Mouse (Mus musculus) midbrain, embryonic 13.5 days (tissue): ENCODE measurements at regions not wholly inside any gene's neighbourhood (a gene's known extent, or its start where the extent isn't known, plus 50 kb on each side); places are given as distances from the start of the nearest gene placed in this dataset.

Experiments
- ATAC-seq: fragments of 200-750 bp; cut with Nextera tagmentation; 2 replicates; pipeline ENCODE4 v1.8.0; 2017; ENCODE audit warnings: mild to moderate bottlenecking, moderate TSS enrichment, moderate library complexity
- H3K27ac ChIP-seq: fragments of 300-500 bp; sonication (generic); 2 replicates; pipeline ENCODE4 v1.5.1; 2015; ENCODE audit warnings: inconsistent platforms, mild to moderate bottlenecking, moderate library complexity
- H3K27me3 ChIP-seq: fragments of 300-500 bp; sonication (generic); 2 replicates; pipeline ENCODE4 v1.6.1; 2015; ENCODE audit warnings: mild to moderate bottlenecking, inconsistent platforms
- H3K36me3 ChIP-seq: fragments of 300-500 bp; sonication (generic); 2 replicates; pipeline ENCODE4 v1.6.1; 2015; ENCODE audit warnings: mild to moderate bottlenecking, inconsistent platforms
- H3K4me1 ChIP-seq: fragments of 300-500 bp; sonication (generic); replicated peaks from 2 replicates; pipeline ENCODE4 v1.6.1; 2015; ENCODE audit warnings: inconsistent platforms
- H3K4me2 ChIP-seq: fragments of 300-500 bp; sonication (generic); replicated peaks from 2 replicates; pipeline ENCODE4 v1.6.1; 2015; ENCODE audit warnings: moderate library complexity, mild to moderate bottlenecking, inconsistent platforms
- H3K4me3 ChIP-seq: fragments of 300-500 bp; sonication (generic); replicated peaks from 2 replicates; pipeline ENCODE4 v1.5.1; 2015; ENCODE audit warnings: mild to moderate bottlenecking, inconsistent platforms
- H3K9ac ChIP-seq: fragments of 300-500 bp; sonication (generic); replicated peaks from 2 replicates; pipeline ENCODE4 v1.6.1; 2015; ENCODE audit warnings: mild to moderate bottlenecking, inconsistent platforms
- H3K9me3 ChIP-seq: fragments of 300-500 bp; sonication (generic); 2 replicates; pipeline ENCODE4 v1.6.1; 2016; ENCODE audit warnings: mild to moderate bottlenecking, inconsistent platforms
- WGBS: fragments of 180-500 bp; shearing (Covaris S2); methylation state at CpG from one replicate; pipeline ENCODE4 v1.1.7; 2015; 5-methylcytosine and 5-hydroxymethylcytosine counted together

DNA sequence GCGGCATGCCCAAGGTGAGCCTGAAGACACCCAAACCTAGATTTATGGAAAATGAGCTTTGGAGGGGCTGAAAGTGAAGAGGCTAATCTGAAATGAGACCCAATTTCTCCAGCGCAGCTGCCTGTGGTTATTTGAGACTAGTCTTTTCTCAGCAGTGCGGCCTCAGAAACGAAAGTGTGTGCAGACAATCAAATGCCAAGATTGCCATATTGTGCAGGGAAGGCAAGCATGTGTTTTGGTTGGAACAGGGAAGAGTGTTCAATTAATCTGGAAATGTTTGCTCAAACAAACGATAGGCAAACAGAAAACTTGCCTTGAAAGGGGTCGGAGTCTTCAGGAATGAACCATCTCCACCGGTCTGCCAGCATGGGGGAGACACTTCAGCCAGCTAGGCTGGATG, 178.2 kb upstream of the Mast4 start:
- 82% methylated on average over 7 of the region's 7 CpGs for WGBS
- Histone ChIP-seq H3K4me3 (no peak overlapping the region), H3K9ac (no peak overlapping the region), H3K27me3 (no peaks in the 10 kb centered on the region), H3K4me2 (no peak overlapping the region), H3K4me1 (no peaks in the 10 kb centered on the region), H3K9me3 (peaks cover 2% of the 10 kb centered on the region; the same call in 1 of the 2 replicates), H3K27ac (no peak overlapping the region), H3K36me3 (no peaks in the 10 kb centered on the region)
- no peak for ATAC-seq

DNA sequence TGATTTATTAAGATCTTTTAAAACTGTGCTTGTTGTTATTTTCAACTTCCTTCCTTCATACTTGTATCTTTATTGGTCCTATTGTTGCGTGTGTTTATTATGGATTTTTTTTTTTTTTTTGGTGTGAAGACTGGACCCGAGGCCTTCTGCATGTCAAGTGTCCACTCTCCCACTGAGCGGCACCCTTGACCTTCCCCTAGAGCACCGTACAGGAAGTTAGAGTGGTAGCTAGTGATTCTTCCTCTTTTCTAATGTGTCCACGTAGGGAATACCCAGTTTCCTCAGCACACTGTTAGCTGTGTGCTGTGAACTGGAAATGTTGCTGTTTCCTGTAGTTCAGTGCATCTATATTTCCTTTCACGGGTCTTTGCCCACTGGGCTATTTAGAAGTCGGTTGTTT, 170.7 kb upstream of the Mast4 start:
- no peak overlapping the region for H3K27ac ChIP-seq
- no peaks in the 10 kb centered on the region for H3K36me3 ChIP-seq
- WGBS: 82% methylated on average over 7 of the region's 7 CpGs
- H3K9me3 ChIP-seq: peaks cover 1% of the 10 kb centered on the region; the same call in 1 of the 2 replicates
- no peak overlapping the region for H3K4me2 ChIP-seq
- H3K4me1 ChIP-seq: no peaks in the 10 kb centered on the region
- no peak for ATAC-seq
- H3K9ac ChIP-seq: no peak overlapping the region
- H3K4me3 ChIP-seq: no peak overlapping the region
- no peaks in the 10 kb centered on the region for H3K27me3 ChIP-seq

DNA sequence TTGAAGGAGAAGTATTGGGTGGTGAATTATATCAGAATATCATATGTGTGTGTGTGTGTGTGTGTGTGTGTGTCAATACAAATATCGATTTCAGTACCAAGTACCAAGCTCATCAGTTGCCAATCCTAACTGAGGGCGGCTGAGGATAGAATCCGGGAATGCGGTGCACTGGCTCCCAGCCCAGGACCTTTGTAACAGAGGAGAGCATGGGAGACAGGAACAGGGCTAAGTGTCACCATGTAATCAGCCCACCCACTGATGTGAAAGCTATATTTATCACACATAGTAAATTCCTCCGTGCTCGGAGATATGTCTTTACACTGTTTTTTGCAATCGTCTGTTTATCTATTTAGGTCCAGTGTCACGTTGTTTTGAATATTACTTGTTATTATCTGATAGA, 165.1 kb upstream of the Mast4 start:
- Histone ChIP-seq H3K4me2 (no peak overlapping the region), H3K9ac (no peak overlapping the region), H3K9me3 (no peaks in the 10 kb centered on the region), H3K4me3 (no peak overlapping the region), H3K27me3 (no peaks in the 10 kb centered on the region), H3K36me3 (no peaks in the 10 kb centered on the region), H3K27ac (no peak overlapping the region), H3K4me1 (no peaks in the 10 kb centered on the region)
- WGBS: 91% methylated on average over 8 of the region's 8 CpGs
- no peak for ATAC-seq

DNA sequence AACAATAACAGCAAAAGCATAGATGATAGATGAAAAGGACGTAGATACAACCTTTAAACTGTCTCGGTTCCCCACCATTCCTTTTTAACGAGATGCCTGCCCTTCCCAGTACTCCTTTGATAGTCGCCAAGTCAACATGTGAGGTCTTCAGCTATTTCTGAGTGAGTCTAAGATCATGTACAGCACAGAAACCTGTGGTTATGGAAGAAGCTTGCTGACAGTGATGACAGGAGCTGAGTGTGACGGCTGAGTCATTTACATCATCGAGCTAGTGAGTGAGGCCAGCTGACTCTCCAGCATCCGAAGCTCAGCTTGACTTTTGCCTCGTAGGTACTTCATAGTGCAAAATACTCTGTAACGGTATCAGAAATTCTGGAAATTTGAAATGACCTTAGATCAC, 160.1 kb upstream of the Mast4 start:
- Histone ChIP-seq H3K36me3 (no peaks in the 10 kb centered on the region), H3K9me3 (no peaks in the 10 kb centered on the region), H3K4me1 (peaks cover 12% of the 10 kb centered on the region), H3K4me2 (no peak overlapping the region), H3K27ac (no peak overlapping the region), H3K9ac (no peak overlapping the region), H3K27me3 (no peaks in the 10 kb centered on the region), H3K4me3 (no peak overlapping the region)
- WGBS: 87% methylated on average over 9 of the region's 9 CpGs
- no peak for ATAC-seq

DNA sequence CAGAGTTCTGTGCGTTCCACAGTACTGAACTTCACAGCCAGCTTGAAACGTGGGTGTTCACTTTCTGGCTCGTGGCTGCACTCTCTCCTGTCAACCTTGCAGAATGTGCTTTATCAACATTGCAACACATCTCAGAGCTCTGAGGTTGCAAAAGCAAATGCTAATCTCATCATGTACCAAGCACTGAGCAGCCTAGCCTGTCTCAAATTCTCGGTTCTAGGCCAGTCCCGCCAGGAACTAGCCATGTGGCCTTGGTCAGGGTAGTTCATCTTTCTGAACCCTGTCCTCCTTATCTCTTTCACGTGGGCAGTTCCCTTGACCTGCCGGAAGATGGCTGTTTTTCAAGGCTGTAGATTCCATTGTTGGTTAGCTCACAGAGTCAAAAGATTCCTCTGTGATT, 159.3 kb upstream of the Mast4 start:
- no peak overlapping the region for H3K9ac ChIP-seq
- H3K27ac ChIP-seq: no peak overlapping the region
- H3K9me3 ChIP-seq: no peaks in the 10 kb centered on the region
- H3K27me3 ChIP-seq: no peaks in the 10 kb centered on the region
- peaks cover 12% of the 10 kb centered on the region for H3K4me1 ChIP-seq
- WGBS: 89% methylated on average over 7 of the region's 7 CpGs
- ATAC-seq: no peak
- H3K36me3 ChIP-seq: no peaks in the 10 kb centered on the region
- no peak overlapping the region for H3K4me3 ChIP-seq
- no peak overlapping the region for H3K4me2 ChIP-seq

DNA sequence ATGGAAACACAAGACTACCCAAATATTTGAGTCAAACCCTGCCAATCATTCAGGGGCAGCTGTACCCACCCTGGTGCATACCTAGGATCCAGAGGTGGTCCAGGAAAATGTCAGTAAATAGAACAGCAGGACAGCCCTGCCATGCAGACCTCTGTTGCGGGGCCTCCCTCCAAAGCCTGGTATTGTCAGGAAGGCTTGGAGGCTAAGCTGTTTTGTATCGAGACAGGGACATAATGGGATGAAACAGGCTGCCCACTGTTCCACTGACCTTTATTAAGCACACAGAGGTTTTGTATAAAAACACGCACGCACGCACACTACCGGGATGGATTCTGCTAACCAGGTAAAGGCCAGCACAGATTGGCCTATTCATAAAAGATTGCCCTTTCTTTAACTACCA, 155.8 kb upstream of the Mast4 start:
- WGBS: 14% methylated on average over 6 of the region's 6 CpGs

DNA sequence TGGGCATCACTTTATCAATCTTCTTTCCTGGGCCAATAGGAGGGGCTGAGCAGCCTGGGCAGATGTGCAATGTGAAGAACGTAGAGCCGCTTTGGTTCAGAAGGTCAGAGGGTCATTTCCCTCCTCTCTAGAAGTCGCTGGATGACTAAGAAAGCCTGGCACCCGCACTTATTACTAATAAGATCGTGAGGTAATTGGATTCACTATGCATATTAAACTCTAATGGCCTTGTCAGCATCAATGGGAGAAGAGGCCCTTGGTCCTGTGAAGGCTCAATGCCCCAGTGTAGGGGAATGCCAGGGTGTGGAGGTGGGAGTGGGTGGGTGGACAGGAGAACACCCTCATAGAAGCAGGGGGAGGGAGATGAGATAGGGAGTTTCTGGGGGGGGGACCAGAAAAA, 149.8 kb upstream of the Mast4 start:
- H3K9ac ChIP-seq: no peak overlapping the region
- H3K4me3 ChIP-seq: no peak overlapping the region
- H3K4me1 ChIP-seq: no peaks in the 10 kb centered on the region
- 41% methylated on average over 5 of the region's 5 CpGs for WGBS
- H3K9me3 ChIP-seq: no peaks in the 10 kb centered on the region
- no peak overlapping the region for H3K4me2 ChIP-seq
- no peaks in the 10 kb centered on the region for H3K36me3 ChIP-seq
- ATAC-seq: no peak
- no peaks in the 10 kb centered on the region for H3K27me3 ChIP-seq
- no peak overlapping the region for H3K27ac ChIP-seq

More for the DNA sequence above, 155.8 kb upstream of the Mast4 start:
- no peak for ATAC-seq
- no peaks in the 10 kb centered on the region for H3K36me3 ChIP-seq
- no peaks in the 10 kb centered on the region for H3K27me3 ChIP-seq
- no peaks in the 10 kb centered on the region for H3K9me3 ChIP-seq
- peaks cover 12% of the 10 kb centered on the region for H3K4me1 ChIP-seq
- H3K9ac ChIP-seq: no peak overlapping the region
- H3K27ac ChIP-seq: no peak overlapping the region
- H3K4me3 ChIP-seq: no peak overlapping the region
- H3K4me2 ChIP-seq: no peak overlapping the region

DNA sequence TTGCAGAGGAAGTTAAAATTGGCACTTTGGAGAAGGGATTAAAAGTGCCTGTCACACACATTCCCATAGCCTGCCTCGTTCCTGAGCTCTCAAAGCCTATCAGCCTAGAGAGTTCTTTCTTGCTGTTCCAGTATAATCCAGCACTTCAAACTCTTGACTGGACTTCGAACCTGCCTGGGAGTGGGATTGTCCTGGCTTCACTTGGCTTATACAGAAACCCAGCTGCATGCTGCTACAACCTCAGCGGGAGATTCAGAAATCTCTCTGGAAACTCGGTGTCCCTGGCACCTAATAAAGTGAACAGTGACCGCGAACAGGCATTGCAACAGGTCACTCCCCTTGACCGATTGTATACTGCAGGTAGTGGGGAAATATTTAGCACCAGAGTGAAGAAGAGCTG, 149.1 kb upstream of the Mast4 start:
- Histone ChIP-seq H3K4me1 (no peaks in the 10 kb centered on the region), H3K27me3 (no peaks in the 10 kb centered on the region), H3K9ac (no peak overlapping the region), H3K9me3 (no peaks in the 10 kb centered on the region), H3K4me2 (no peak overlapping the region), H3K27ac (no peak overlapping the region), H3K36me3 (no peaks in the 10 kb centered on the region), H3K4me3 (no peak overlapping the region)
- 72% methylated on average over 7 of the region's 7 CpGs for WGBS
- no peak for ATAC-seq

DNA sequence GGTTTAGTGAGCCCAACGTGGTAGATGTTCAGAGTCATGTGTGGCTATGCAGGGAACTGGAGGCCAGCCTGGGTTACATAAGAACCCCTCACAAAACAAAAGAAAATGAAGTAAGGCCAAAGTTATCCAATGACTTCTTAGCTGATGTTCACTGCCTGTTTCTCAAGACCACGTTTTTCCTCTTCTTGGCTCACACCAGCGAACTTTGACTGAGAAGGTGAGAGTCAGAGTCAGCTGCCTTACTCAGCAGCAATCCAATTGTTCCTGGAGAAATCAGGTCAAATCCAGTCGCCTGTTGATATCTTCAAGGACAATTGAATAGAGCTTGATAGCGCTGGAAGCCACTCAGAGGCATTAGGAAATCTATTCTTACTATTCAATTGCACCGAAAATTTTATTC, 142.0 kb upstream of the Mast4 start:
- Histone ChIP-seq H3K9ac (no peak overlapping the region), H3K4me3 (no peak overlapping the region), H3K36me3 (no peaks in the 10 kb centered on the region), H3K27me3 (no peaks in the 10 kb centered on the region), H3K4me2 (no peak overlapping the region), H3K4me1 (no peaks in the 10 kb centered on the region), H3K9me3 (no peaks in the 10 kb centered on the region), H3K27ac (no peak overlapping the region)
- ATAC-seq: no peak
- WGBS: 88% methylated on average over 6 of the region's 6 CpGs

DNA sequence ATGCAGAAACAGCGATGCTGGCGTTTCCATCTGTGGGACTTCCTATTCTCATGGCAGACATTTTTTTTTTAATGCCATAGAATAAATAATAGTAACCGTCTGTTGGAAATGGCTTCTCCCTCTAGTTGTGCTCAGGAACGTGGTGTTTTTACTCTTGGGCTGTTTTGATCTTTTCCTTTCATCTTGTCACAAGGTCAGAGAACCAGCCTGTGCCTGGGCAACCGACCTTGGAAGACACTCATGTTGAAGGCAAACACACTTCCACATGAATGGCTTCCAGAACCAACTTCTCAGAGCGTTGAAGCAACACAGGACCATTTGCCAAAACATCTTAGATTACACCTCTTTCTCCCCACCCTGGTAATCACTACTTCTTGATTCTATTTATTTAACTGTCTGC, 137.9 kb upstream of the Mast4 start:
- H3K27ac ChIP-seq: no peak overlapping the region
- no peaks in the 10 kb centered on the region for H3K36me3 ChIP-seq
- H3K4me1 ChIP-seq: no peaks in the 10 kb centered on the region
- no peak overlapping the region for H3K9ac ChIP-seq
- H3K4me2 ChIP-seq: no peak overlapping the region
- ATAC-seq: no peak
- no peaks in the 10 kb centered on the region for H3K27me3 ChIP-seq
- H3K9me3 ChIP-seq: no peaks in the 10 kb centered on the region
- H3K4me3 ChIP-seq: no peak overlapping the region
- WGBS: 79% methylated on average over 6 of the region's 6 CpGs

DNA sequence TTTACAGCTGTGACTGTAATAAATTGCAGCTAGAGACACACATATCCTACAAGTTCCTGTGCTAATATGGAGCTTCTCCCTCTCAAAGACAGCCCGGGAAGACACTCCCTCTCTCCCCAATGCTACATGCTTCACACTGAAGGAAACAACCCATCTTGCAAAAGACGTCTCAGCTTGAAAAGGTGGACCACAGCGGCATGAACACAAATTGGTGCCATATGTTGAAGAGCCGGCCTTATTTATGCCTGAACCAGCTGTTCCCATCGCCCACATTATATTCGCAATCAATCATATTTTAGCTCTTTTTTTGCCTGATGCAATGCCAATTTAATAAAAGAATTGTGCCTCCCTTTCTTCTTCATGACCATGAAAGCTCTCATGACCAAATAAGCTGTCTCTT, 135.8 kb upstream of the Mast4 start:
- no peaks in the 10 kb centered on the region for H3K27me3 ChIP-seq
- H3K4me1 ChIP-seq: no peaks in the 10 kb centered on the region
- 79% methylated on average over 6 of the region's 6 CpGs for WGBS
- H3K27ac ChIP-seq: no peak overlapping the region
- no peak overlapping the region for H3K4me3 ChIP-seq
- no peak for ATAC-seq
- H3K9ac ChIP-seq: no peak overlapping the region
- H3K9me3 ChIP-seq: no peaks in the 10 kb centered on the region
- H3K4me2 ChIP-seq: no peak overlapping the region
- no peaks in the 10 kb centered on the region for H3K36me3 ChIP-seq

DNA sequence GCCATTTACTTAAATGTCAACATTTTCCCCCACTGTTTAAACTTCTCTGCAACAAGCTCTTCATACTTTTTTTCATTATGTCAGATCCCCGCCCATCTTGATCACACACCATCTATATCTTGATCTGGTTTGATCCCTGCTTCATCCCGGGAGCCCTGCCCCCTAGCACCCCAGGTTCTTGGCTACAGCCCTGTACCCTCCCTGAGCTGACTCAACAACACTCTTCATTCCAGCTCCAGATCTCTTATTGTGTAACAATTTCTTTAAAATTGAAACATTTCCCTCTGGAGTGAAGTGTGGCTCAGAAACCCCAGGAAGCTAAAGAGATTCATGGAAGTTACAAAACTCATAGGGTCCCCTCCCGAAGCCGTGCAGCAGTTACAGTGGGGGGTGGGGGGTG, 126.2 kb upstream of the Mast4 start:
- H3K36me3 ChIP-seq: no peaks in the 10 kb centered on the region
- no peak overlapping the region for H3K4me2 ChIP-seq
- H3K9me3 ChIP-seq: no peaks in the 10 kb centered on the region
- H3K4me3 ChIP-seq: no peak overlapping the region
- 85% methylated on average over 4 of the region's 4 CpGs for whole genome bisulfite sequencing
- no peak overlapping the region for H3K27ac ChIP-seq
- ATAC-seq: no peak
- H3K27me3 ChIP-seq: no peaks in the 10 kb centered on the region
- no peaks in the 10 kb centered on the region for H3K4me1 ChIP-seq
- H3K9ac ChIP-seq: no peak overlapping the region

DNA sequence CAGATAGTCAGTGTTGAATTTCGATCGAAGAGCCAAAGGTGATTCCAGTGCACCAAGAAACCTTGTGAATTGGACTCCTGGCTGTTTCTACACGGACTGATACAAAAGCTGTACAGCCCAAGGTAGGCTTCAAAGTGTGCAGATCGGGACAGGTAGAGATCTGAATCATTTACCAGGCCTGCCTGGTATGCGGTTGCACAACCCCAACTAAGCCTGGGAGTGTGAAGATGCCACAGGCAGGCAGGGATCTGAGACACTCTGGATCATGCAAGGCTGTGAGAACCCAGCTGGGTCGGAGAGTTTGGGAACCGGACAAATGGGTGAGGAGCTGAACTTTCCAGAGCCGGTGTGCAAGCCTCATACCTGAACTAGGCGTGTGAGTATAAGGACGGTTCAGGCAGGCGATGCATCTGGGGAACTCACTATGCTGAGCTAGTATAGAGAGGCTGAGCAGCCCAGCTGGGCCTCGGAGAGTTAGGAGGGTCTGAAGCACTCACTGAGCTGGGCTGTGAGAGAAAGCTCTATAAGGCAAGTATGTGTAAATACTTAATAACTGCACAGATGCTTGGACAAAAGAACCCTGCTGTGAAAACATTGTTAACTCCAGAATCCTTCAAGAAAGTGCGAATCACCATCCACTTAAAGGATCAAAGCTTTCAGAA, 125.3 kb upstream of the Mast4 start:
- Histone ChIP-seq H3K9me3 (no peaks in the 10 kb centered on the region), H3K4me3 (no peak overlapping the region), H3K4me1 (no peaks in the 10 kb centered on the region), H3K36me3 (no peaks in the 10 kb centered on the region), H3K9ac (no peak overlapping the region), H3K4me2 (no peak overlapping the region), H3K27me3 (no peaks in the 10 kb centered on the region), H3K27ac (no peak overlapping the region)
- WGBS: 86% methylated on average over 13 of the region's 13 CpGs
- ATAC-seq: no peak
